Mouse (Mus musculus) thymus, adult 2 months (tissue): ENCODE data around the gene Wdfy1.

Source experiments
- CTCF ChIP-seq: fragments of 200-500 bp; IDR thresholded peaks from 2 replicates; pipeline ENCODE4 v1.5.1; 2012; ENCODE audit warnings: mild to moderate bottlenecking, control low read depth, low read length, moderate library complexity, borderline replicate concordance; ENCODE audit not compliant: control insufficient read depth, poor library complexity, insufficient read depth; ENCODE audit errors: extremely low read depth
- POLR2A ChIP-seq: fragments of 200-500 bp; IDR thresholded peaks from 2 replicates; pipeline ENCODE4 v1.6.1; 2012; ENCODE audit warnings: mild to moderate bottlenecking, low read length, control low read depth, moderate library complexity; ENCODE audit not compliant: control insufficient read depth, poor library complexity, insufficient read depth; ENCODE audit errors: extremely low read depth

DNA sequence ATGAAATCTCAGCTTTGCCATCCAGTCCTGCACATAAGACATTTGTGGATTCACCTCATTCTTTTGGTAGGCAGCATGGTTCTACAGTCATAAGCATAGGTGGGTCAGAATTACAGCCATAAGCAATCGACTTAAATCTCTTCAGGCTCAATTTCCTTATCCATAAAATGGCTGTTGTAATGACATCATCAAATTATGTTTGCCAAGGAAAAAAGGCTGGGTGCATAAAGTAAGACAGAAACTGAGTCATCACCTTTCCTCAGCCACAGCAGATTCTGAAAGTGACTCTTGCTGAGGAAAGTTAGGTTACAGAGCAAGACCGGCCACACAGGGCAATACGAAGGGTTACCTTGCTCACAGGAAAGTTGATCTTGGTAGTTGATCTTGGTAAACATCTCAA is 39.5 kb downstream of the Wdfy1 start:
- TF ChIP-seq POLR2A (no peak), CTCF (no peak)
